Mouse (Mus musculus): ENCODE measurements around the gene Hoxd12.

Hoxd12 gene

GRCm38 (mm10) chr2:74709465-74710419, 34.9 kb downstream of the Hoxd12 start:
- no peak for DNase-seq (ENCODE audit: low spot score)

- DNase-seq (ENCODE audit: low spot score): no peak
These were observed 36.2 kb downstream of the Hoxd12 start for GRCm38 (mm10) chr2:74710929-74711543.

GRCm38 (mm10) chr2:74711721-74712621, 37.2 kb downstream of the Hoxd12 start, which contains the start of the genes Hoxd3 and Hoxd4:
TSS of gene Hoxd3 (plus strand) at chr2:74711927.
TSS of gene Hoxd4 (plus strand) at chr2:74711929.
- DNase-seq (ENCODE audit: low spot score): no peak

- DNase-seq (ENCODE audit: low spot score): no peak
These were observed 38.7 kb downstream of the Hoxd12 start for GRCm38 (mm10) chr2:74713239-74714150.

GRCm38 (mm10) chr2:74714156-74714789, 39.5 kb downstream of the Hoxd12 start:
- no peak for DNase-seq (ENCODE audit: low spot score)

DNA sequence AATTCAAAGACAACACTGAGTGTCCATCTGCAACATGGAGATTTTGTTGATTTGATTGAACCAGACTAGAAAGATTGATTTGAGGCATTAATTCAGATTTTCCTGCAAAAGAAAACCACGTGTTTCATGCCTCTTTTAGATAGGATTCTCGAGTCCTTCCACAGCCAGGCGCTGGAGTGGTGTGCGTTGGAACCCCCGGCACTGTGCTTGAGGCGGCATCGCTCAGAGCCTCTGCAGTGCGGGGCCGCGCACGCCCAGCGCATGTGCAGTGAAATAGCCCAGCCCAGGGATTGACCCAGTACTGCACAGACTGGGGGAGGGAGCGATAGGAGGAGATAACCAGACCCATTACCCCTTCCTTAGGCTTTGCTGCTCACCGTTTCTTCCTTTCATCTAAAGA, 40.1 kb downstream of the Hoxd12 start:
- DNase-seq (ENCODE audit: low spot score): no peak

DNA sequence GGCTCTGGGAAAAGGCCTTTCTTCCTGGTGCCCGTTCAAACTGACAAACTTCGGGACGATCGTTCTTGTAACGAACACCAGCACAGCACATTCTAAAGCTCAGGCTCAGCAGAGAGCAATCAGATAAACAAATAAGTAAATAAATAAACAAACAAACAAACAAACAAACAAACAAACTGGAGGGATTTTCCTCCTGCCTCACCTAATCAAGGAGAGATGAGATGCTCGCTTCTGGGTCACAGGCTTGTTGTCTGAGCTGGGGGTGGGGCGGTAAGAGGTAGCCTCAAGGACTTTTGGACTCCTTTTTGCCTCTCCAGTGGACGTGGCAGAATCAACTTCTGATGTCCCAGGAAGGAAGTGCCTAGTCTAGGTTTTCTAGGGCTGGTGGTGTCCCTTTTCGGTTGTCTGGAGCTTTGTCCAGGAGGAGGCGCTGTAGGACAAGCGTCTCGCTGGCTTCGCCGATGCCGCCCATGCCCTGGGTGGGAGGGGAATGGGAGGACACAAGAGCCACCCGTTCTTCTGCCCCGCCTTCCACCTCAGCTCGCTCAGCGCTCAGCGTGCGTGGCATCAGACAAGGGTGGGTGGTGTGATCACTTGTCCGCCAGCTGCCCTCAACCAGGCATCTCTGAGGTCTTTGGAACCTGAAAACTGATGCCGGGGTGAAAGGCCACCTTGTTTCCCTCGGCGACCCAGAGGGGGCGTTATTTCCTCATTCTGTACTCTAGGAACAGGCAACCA, 40.9 kb downstream of the Hoxd12 start:
- DNase-seq (ENCODE audit: low spot score): peak; percentile 96

DNA sequence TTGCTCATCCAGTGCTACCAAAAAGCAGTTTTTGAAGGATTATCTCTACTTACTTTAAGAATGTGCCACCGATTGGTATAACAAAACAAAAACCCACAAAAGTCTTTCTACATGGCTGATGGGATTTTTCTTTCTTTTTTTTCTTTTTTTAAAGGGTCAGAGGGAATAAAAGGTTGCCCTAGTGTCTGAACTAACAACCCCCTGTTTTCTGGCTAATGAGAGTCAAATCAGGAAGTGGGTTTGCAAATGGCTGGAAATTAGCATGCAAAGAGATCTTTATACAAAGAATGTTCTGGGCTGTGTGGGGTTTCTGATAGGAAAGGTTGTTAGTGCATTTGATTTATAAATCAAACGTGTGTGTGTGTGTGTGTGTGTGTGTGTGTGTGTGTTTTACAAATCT, 45.6 kb downstream of the Hoxd12 start:
- DNase-seq (ENCODE audit: low spot score): no peak

DNA sequence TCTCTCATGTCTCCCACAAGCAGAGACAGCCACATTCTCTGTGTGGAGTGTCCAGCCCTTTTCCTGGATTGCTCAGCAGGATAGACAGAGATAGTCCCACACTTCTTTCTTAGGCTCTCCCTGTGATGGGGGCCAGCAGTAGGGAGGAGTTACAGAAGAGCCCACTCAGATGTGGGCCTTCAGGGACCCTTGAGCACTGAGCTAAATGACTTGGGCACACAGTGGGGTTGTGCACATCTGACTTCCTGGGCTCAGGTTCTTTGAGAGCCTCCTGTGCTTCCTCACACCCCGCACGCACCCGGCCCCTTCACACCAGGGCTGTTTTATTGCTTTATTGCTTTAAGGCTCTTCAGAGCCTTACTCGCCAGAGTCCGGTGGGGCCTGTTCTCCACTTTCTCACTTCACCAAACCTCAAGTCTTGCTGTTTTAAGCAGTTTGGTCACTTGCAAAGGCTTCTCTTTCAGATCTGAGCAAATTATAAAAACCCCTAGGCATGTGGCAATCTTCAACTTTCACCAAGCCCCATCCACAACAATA, 46.2 kb downstream of the Hoxd12 start:
- DNase-seq (ENCODE audit: low spot score): no peak

DNA sequence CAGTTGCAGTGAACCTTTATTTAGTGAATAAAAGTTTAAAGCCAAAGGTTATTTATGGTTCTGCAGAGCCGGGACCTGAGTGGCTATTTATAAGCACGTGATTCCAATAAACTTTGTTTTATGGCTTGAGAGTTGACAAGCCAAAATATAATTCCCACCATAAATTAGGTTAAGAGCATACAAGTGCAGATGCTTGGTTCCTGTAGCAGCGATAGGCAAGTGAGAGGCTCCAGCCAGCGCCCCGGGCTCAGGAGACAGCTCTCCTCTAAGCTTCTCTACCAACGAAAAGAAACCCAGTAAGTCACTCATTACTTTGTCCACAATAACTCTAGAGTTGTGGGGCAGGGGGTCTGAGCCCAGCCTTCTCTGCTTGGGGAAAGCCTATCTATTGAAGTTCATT, 47.1 kb downstream of the Hoxd12 start:
- DNase-seq (ENCODE audit: low spot score): peak; percentile 74

DNA sequence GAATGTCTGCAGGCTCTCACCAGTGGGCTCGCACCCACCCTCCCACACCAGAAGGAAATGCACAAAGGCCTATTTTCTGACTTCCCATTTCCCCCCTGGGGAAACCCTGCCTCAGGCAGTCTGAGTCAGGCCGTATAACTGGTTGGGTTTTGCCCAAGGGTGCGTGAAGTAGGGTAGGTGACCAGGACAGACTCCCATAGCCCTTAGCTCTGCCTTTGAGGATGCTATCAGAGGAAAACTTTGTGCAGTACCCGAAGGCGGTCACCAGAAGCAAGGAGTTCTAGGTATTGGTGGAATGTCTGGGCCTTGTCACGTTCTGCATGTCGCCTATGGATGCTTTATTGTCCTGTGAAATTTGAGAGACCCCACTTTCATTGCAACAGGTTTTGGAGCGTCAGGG, 48.1 kb downstream of the Hoxd12 start:
- no peak for DNase-seq (ENCODE audit: low spot score)

GRCm38 (mm10) chr2:74724244-74725015, 49.6 kb downstream of the Hoxd12 start:
- DNase-seq (ENCODE audit: low spot score): no peak

DNA sequence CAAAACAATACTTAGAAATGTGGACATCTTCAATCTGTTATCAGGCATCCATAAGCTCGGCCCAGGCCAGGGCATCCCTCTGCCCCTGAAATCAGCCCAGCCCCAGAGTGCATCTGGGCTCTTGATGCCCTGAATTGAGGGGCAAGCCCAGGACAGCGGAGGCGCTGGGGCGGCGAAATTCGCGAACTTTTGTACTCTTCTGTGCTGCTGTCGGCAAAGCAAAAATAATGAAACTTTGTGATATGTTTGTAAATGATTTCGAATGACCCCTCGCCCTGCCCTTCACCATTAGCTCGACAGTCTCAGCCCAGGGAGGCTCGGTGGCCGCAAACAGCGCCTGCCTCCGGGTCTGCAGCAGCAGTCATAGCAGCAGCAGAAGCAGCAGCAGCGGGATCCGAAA, 50.4 kb downstream of the Hoxd12 start:
- no peak for DNase-seq (ENCODE audit: low spot score)

DNA sequence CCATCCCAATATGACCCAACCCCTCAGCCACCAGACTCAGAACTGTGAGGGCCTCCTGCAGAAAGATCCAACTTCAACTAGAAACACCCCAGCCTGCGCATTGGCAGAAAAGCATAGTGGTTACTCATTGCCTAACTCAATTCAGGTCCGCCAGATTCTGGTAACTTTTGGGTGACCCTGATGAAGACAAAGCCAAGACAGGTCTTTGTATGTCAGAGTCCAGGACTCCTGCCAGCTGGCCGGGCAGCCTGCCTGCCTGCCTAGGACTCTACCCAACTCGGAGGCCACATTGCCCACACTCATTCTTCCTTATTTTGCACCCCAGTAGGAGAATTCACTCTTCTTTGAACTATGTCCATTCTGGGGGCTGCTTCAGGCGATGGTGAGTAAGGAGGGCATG, 51.7 kb downstream of the Hoxd12 start, which contains the start of gene Gm28230:
Gm28230 (plus strand) TSS at position 178 of the 400 bp plus-strand sequence.
- no peak for DNase-seq (ENCODE audit: low spot score)

DNA sequence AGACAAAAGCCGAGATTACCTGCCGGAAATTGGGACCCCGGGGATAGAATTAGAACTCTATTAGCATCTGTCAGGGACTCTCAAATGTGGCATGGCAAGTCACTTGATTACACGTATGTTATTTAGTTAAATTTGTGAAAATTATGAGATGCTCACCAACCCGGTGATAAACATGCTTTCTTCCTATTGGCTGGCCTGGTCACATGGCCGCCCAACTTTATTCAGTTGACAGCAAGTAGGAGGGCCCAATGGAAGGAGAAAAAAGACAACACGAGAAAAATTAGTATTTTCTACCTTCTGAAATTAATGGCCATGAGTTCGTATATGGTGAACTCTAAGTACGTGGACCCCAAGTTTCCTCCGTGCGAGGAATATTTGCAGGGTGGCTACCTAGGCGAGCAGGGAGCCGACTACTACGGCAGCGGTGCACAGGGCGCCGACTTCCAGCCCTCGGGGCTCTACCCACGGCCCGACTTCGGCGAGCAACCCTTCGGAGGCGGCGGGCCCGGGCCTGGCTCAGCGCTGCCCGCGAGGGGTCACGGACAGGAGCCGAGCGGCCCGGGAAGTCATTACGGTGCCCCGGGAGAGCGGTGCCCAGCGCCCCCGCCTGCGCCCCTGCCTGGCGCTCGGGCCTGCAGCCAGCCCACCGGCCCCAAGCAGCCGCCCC, 52.3 kb downstream of the Hoxd12 start:
- no peak for DNase-seq (ENCODE audit: low spot score)
